Mouse (Mus musculus) R1 (cell line): ENCODE results near the gene Grcc10.

ENCODE experiments used
- DNase-seq: peaks from one replicate; pipeline ENCODE4 v3.0.0-alpha.2; 2018; ENCODE audit warnings: low read depth, low spot score

Grcc10 gene

DNA sequence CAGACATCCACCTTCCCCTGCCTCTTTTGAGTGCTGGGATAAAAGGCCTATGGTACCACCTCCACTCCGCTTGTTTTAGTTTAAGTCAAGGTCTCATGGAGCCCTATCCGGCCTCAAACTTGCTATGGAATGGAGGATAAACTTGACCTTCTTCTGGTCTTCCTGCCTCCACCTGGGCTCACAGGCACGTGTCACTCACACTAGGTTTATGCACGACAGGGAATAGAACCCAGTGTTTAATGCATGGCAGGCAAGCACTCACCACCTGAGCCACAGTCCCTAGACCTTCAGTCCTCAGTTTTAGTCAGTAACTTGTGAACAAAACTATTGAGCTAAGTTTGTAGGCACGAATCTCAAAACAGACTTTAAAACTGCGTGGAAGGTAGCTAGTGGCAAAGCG is 10.1 kb downstream of the Grcc10 start:
- no peak for DNase-seq

DNA sequence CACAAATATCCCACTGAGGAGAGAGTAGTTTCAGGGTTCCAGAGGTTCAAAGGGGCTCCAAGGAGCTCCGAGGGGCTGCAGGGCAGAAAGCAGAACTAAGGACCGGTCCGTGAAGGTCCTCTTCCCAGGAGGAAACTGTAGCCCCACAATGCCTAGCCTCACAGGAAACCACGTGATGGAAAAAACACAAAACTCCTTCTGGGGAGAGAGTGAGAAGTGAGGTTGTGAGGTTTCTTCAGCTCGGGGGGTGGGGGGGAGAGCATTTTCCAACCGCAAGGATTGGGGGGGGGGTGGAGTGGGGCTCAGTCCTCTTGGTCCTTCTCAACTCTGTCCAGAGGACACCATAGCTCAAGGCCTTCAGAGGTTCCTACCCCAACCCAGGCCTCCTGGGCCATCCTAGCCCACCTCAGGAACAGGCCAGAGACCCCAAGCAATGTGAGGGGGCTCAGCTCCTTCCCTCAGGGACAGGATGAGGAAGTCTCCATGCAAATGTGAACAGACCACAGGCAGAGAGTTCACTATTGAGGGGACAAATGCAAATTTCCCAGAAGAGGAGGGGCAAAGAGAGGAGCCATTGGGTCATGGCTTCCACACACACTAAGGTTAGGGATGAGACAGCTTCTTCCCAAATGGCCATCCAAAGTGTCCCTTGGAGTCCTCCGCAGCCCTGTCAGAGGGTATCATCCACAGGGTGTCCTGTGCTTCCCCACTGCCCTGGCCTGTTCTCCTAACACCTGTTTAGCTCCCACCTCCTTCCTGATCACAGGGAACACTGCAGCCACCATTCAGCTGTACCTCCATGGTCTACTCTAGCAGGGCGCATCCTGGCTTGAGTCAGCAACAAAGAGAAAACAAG is 11.1 kb downstream of the Grcc10 start:
- no peak for DNase-seq

DNA sequence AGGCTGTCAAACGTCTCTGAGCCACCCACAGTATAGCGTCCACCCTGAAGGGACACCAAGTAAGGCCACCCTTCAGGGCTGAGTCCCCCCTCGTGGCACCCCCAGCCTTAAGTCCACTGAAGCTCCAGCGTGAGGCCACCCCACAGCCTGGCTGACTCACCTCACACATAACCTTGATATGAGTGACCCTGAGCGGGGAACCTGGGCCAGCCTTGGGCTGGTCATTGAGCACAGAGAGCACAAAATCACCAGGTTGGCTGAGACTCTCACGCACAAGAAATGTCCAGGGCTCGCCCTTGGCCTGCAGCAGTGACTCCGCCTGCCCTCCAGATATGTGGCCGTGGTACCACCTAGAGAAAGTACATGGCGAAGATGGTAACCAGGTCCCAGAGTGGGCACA is 12.6 kb downstream of the Grcc10 start:
- DNase-seq = no peak

- no peak for DNase-seq
Observed at GRCm38 (mm10) chr6:124724472-124724871, 16.7 kb downstream of the Grcc10 start.

GRCm38 (mm10) chr6:124723541-124723940 is 17.6 kb downstream of the Grcc10 start:
- no peak for DNase-seq

DNA sequence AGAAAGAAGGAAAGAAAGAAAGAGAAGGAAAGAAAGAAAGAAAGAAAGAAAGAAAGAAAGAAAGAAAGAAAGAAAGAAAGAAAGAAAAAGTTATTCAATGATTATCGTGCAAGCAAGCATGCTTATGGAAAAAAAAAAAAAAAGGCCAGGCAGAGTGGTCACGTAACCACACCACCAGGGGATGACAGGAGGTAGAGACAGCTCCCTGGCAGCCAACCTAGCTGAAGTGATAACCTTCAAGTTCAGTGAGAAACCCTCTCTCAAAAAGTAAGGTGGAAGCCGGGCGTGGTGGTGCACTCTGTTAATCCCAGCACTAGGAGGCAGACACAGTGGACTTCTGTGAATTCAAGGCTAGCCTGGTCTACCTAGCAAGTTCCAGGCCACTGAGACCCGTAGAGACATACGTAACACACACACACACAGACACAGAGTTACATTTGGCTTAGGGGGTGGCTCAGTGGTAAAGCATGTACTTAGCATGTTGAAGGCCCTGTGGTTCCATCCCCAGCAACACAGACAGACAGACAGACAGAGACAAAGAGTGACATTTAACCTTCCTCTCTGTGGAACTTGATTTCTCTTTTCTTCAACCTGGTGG is 18.2 kb downstream of the Grcc10 start:
- no peak for DNase-seq

DNA sequence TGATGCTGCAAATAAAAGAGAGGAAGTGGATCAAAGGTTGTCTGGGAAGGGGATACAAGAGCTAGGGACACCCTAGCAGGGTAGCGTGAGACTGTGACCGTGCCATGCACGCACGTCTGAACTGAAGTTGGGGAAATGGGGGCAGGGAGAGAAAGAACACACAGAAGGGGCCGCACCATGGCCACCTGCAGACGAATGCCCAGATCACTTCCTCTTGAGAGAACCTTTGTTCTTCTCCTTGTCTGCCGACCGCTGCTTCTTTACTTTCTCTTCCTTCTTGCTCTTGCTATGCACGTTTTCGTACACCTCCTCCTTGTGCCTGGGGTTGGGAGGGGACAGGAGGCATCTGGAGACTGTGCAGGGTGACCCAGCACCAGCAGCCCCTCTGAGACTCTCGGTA is 20.3 kb downstream of the Grcc10 start:
- DNase-seq = no peak

DNA sequence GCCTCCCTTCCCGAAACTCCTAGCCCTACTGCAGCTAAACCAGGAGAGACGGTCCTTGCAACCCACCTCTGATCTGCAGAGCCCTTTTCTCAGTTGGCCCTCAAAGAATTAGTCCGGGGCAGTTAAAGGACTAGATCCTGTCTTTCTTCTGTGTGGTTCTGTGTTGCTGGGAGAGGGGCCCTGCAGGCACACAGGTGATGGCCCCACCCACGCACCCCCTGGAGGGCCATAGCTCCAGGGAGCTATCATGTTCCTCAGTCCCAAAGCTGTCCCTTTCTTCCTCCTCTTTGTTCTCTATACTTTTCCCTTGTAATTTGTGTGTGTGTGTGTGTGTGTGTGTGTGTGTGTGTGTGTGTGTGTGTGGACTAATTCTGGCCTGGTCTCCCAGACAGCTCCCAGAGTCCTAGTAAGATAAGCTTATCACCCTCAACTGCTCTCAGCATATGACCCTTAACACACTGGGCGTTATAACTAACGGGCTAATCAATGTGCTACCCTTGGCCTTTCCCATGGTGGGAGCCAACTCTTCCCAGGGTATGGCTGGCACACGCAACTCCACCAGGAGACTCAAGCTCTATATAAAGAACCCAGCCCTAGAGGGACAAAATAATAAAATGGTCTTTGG is 21.7 kb downstream of the Grcc10 start:
- DNase-seq = no peak

DNA sequence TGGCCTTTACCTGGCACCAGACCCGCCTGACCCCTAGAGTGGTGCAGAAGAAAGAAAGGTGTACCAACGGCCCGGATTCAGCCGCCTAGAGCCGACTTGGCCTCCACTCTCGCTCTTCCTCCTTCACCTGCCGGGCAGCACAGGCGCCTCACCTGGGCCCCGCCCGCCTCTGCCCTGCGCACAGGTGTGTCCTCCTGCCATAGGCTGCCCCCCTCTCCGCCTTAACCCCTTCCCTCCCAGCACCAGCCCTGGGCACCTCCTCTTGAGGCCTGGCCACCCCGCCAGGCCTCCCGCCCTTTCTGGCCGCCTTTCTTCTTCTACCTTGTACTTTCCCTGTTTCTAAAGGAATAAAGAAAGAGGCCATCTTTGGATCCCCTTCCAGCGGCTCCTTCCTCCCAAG is 22.5 kb downstream of the Grcc10 start:
- DNase-seq = no peak

GRCm38 (mm10) chr6:124717968-124718367 is 23.2 kb downstream of the Grcc10 start:
- no peak for DNase-seq

- peak; percentile 71 for DNase-seq
Observed at GRCm38 (mm10) chr6:124716864-124717490, 24.2 kb downstream of the Grcc10 start.

GRCm38 (mm10) chr6:124712918-124713317 is 28.3 kb downstream of the Grcc10 start:
- DNase-seq = no peak

- peak; percentile 99 for DNase-seq
Observed at GRCm38 (mm10) chr6:124711824-124712782, 29.1 kb downstream of the Grcc10 start, which contains the start of the genes Emg1 and Phb2. TSS of gene Emg1 (minus strand) at chr6:124712178. TSS of gene Phb2 (plus strand) at chr6:124712336.

DNA sequence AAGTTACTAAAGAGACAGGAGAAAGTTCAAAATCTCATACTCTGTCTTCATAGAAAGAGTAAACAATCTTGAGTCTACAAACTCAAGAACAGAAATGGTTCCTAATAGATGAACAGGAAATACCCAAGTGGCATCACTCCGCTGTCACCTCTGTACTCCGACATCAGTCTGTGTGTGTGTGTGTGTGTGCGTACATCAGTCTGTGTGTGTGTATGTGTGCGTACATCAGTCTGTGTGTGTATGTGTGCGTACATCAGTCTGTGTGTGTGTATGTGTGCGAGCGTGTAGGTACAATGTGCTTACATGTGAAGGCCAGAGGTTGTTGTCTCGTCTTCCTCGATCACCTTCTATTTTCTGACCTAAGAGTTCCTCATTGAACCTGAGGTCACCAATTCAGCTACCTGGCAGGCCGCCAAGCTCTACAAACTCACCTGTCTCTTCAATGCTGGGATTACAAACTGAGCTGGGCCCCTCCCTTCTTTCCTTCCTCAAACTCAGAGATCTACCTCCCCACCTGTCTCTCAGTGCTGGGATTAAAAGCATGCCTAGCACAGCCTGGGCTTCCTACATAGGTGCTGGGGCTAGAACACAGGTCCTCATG is 32.8 kb downstream of the Grcc10 start:
- no peak for DNase-seq

DNA sequence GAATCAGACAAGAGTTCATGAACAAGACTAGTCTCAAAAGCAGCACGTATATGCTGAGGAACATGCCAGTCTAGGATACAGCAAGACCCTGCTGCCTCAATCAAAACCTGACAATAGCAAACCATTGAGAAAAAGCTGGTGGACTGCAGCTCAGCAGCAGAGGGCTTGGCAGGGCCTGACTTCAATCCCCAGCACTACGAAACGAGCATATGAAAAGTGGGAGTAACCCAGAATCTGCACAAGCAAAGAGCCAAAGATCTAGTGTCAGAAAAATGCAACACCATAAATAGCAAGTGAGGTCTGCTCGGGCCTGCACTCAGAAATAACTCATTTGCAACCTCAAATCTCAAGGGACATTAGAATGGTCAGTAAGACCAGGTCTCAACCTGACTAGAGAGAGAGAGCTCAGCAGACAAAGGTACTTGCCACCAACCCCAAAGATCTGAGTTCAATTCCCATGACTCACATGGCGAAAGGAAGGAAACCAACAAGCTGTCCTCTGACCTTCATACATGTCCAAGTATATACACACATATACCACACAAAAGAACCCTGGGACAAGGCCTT is 35.0 kb downstream of the Grcc10 start:
- DNase-seq = no peak

- DNase-seq = no peak
Observed at GRCm38 (mm10) chr6:124704417-124704816, 36.8 kb downstream of the Grcc10 start.

- no peak for DNase-seq
Observed at GRCm38 (mm10) chr6:124703789-124704188, 37.4 kb downstream of the Grcc10 start.

DNA sequence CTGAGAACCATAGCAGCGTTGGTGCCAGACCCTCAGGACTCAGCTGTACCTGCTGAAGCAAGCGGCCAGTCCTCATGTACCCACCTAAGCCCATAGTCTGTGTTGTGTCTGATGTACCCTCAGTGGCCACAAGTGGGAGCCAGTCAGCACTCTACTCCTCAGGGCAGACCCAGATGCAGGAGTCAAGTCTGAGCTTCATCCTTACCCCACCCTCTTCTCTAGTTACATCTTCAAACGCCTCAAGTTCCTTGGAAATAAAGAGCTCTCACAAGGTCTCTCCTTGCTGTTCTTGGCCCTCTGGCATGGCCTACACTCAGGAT is 38.4 kb downstream of the Grcc10 start:
- peak; percentile 91 for DNase-seq

GRCm38 (mm10) chr6:124702102-124702783 is 38.9 kb downstream of the Grcc10 start:
- DNase-seq = peak; percentile 48

- DNase-seq = no peak
Observed at GRCm38 (mm10) chr6:124701338-124701737, 39.8 kb downstream of the Grcc10 start.
